Mouse (Mus musculus) heart, embryonic 15.5 days (tissue): ENCODE measurements around the gene 1700025F22Rik. TPM values are rescaled to one million over a fixed set of nuclear protein-coding genes. Genes with fewer than 3 reads are reported as not detected.
"Not testable (repeated sequence)": the region's sequence is repeated elsewhere in the genome, so short reads cannot be mapped to it uniquely, and the experiment has no call there.

Experiments
- ATAC-seq: fragments of 200-750 bp; cut with Nextera tagmentation; replicated peaks from 2 replicates; pipeline ENCODE4 v1.8.0; 2017; ENCODE audit warnings: low read depth, moderate TSS enrichment; ENCODE audit not compliant: insufficient number of reproducible peaks, insufficient read depth, low FRiP score
- H3K27ac ChIP-seq: fragments of 300-500 bp; sonication (generic); 2 replicates; pipeline ENCODE4 v1.5.1; 2015; ENCODE audit warnings: mild to moderate bottlenecking, inconsistent platforms
- H3K27me3 ChIP-seq: fragments of 300-500 bp; sonication (generic); 2 replicates; pipeline ENCODE4 v1.6.1; 2015; ENCODE audit warnings: inconsistent platforms
- H3K36me3 ChIP-seq: fragments of 300-500 bp; sonication (generic); 2 replicates; pipeline ENCODE4 v1.6.1; 2015; ENCODE audit warnings: mild to moderate bottlenecking, inconsistent platforms
- H3K4me1 ChIP-seq: fragments of 300-500 bp; sonication (generic); replicated peaks from 2 replicates; pipeline ENCODE4 v1.6.1; 2015; ENCODE audit warnings: inconsistent platforms
- H3K4me2 ChIP-seq: fragments of 300-500 bp; sonication (generic); 2 replicates; pipeline ENCODE4 v1.6.1; 2015; ENCODE audit warnings: inconsistent platforms, mild to moderate bottlenecking, moderate library complexity
- H3K4me3 ChIP-seq: fragments of 300-500 bp; sonication (generic); 2 replicates; pipeline ENCODE4 v1.5.1; 2015; ENCODE audit warnings: mild to moderate bottlenecking, inconsistent platforms
- H3K9ac ChIP-seq: fragments of 300-500 bp; sonication (generic); 2 replicates; pipeline ENCODE4 v1.6.1; 2015; ENCODE audit warnings: mild to moderate bottlenecking, inconsistent platforms
- H3K9me3 ChIP-seq: fragments of 300-500 bp; sonication (generic); replicated peaks from 2 replicates; pipeline ENCODE4 v1.6.1; 2016; ENCODE audit warnings: inconsistent platforms
- WGBS: fragments of 180-500 bp; shearing (Covaris S2); methylation state at CpG from one replicate; pipeline ENCODE4 v1.1.7; 2015; ENCODE audit warnings: mixed read lengths; 5-methylcytosine and 5-hydroxymethylcytosine counted together
- polyA plus RNA-seq: library from polyadenylated mRNA; unstranded; fragments of >200 nt; fragmentation: Nextera tagmentation; extraction: Ambion mirVana; gene quantifications from 2 replicates; pipeline ENCODE4 v1.2.1, GENCODE M21; 2015

Gene 1700025F22Rik
- polyA plus RNA-seq, 1 experiment from 2014 or later: not detected

GRCm38 (mm10) chr19:11107746-11108145, 57.4 kb downstream of the 1700025F22Rik start:
- Histone ChIP-seq H3K27ac (no peak overlapping the region), H3K4me2 (no peak overlapping the region), H3K36me3 (no peaks in the 10 kb centered on the region), H3K4me1 (no peaks in the 10 kb centered on the region), H3K4me3 (no peak overlapping the region), H3K27me3 (no peaks in the 10 kb centered on the region), H3K9ac (no peak overlapping the region), H3K9me3 (no peaks in the 10 kb centered on the region)
- no peak for ATAC-seq
- 79% methylated on average over 3 of the region's 3 CpGs for WGBS

- Histone ChIP-seq H3K4me2 (no peak overlapping the region), H3K27me3 (no peaks in the 10 kb centered on the region), H3K4me1 (no peaks in the 10 kb centered on the region), H3K9ac (no peak overlapping the region), H3K4me3 (no peak overlapping the region), H3K27ac (no peak overlapping the region), H3K36me3 (no peaks in the 10 kb centered on the region), H3K9me3 (no peaks in the 10 kb centered on the region)
- no peak for ATAC-seq
- WGBS: 71% methylated on average over 1 of the region's 1 CpGs
These were observed 63.2 kb downstream of the 1700025F22Rik start for GRCm38 (mm10) chr19:11101880-11102279.

GRCm38 (mm10) chr19:11098401-11098800, 66.7 kb downstream of the 1700025F22Rik start:
- Histone ChIP-seq H3K27ac (no peak overlapping the region), H3K4me2 (no peak overlapping the region), H3K36me3 (no peaks in the 10 kb centered on the region), H3K9ac (no peak overlapping the region), H3K9me3 (no peaks in the 10 kb centered on the region), H3K27me3 (0 out of 2 replicates have a peak, but pooled peaks cover 3% of the 10 kb centered on the region), H3K4me1 (no peaks in the 10 kb centered on the region), H3K4me3 (no peak overlapping the region)
- 73% methylated on average over 3 of the region's 3 CpGs for WGBS
- no peak for ATAC-seq

- not testable (repeated sequence) for H3K27me3 ChIP-seq, H3K27ac ChIP-seq, H3K9ac ChIP-seq, H3K4me1 ChIP-seq, ATAC-seq, H3K36me3 ChIP-seq, H3K9me3 ChIP-seq
- Histone ChIP-seq H3K4me3 (peak overlapping the region; percentile 42), H3K4me2 (peak overlapping the region; percentile 66)
- 1% methylated on average over 50 of the region's 50 CpGs for WGBS
These were observed 73.0 kb downstream of the 1700025F22Rik start for GRCm38 (mm10) chr19:11092131-11092530.

Other genes with a start within 250 kb of the 1700025F22Rik start
- gene Zp1, start 244.7 kb downstream of the 1700025F22Rik start, polyA plus RNA-seq: not detected in 2 replicates
- gene Ptgdr2, start 228.2 kb downstream of the 1700025F22Rik start, polyA plus RNA-seq: 0.06 and 0.25 TPM in 2 replicates
- 15.3 and 17.0 TPM in 2 replicates for gene Ccdc86, start 216.1 kb downstream of the 1700025F22Rik start, polyA plus RNA-seq
- gene Ms4a10, start 190.7 kb downstream of the 1700025F22Rik start, polyA plus RNA-seq: not detected in 2 replicates
- not detected in 2 replicates for gene Ms4a15, start 172.1 kb downstream of the 1700025F22Rik start, polyA plus RNA-seq
- gene Ms4a18, start 147.3 kb downstream of the 1700025F22Rik start, polyA plus RNA-seq: not detected in 2 replicates
- 0.11 TPM in 1 of 2 replicates, not detected in the other for gene Ms4a8a, start 84.2 kb downstream of the 1700025F22Rik start, polyA plus RNA-seq
- gene 1700017D01Rik, start 34.4 kb downstream of the 1700025F22Rik start, polyA plus RNA-seq: not detected in 2 replicates
- not detected in 2 replicates for gene Ms4a13, start 31.4 kb upstream of the 1700025F22Rik start, polyA plus RNA-seq
- not detected in 2 replicates for gene Ms4a12, start 67.1 kb upstream of the 1700025F22Rik start, polyA plus RNA-seq
- gene Ms4a1, start 100.9 kb upstream of the 1700025F22Rik start, polyA plus RNA-seq: not detected in 2 replicates
- gene Ms4a5, start 118.6 kb upstream of the 1700025F22Rik start, polyA plus RNA-seq: not detected in 2 replicates
- gene Ms4a14, start 149.1 kb upstream of the 1700025F22Rik start, polyA plus RNA-seq: 0.05 TPM in 2 replicates
- 4.6 and 7.0 TPM in 2 replicates for gene Ms4a7, start 170.8 kb upstream of the 1700025F22Rik start, polyA plus RNA-seq
- 4.0 and 8.1 TPM in 2 replicates for gene Ms4a4a, start 210.2 kb upstream of the 1700025F22Rik start, polyA plus RNA-seq
- gene Ms4a4c, start 239.4 kb upstream of the 1700025F22Rik start, polyA plus RNA-seq: 1.1 and 1.4 TPM in 2 replicates